Mouse (Mus musculus): ENCODE results near the gene Ooep. TPM values are rescaled to one million over a fixed set of nuclear protein-coding genes. Genes with fewer than 3 reads are reported as not detected.

Ooep gene
- 1.8 and 2.7 TPM in 2 replicates for polyA plus RNA-seq (2012; rRNA removed)

GRCm38 (mm10) chr9:78378113-78378785 is at the start of gene Ooep:
Gene Ooep, minus strand, starts transcription at chr9:78378725.

GRCm38 (mm10) chr9:78395630-78396351 is 17.3 kb upstream of the Ooep start, which contains the start of gene Ddx43:
Gene Ddx43, plus strand, starts transcription at chr9:78395777.

GRCm38 (mm10) chr9:78367959-78368358 is 10.6 kb downstream of the Ooep start, which contains the start of gene Dppa5a:
Gene Dppa5a, minus strand, starts transcription at chr9:78368177.

GRCm38 (mm10) chr9:78355611-78356010 is 22.9 kb downstream of the Ooep start, which contains the start of gene Gsta2:
Gene Gsta2, minus strand, starts transcription at chr9:78355788.

GRCm38 (mm10) chr9:78327289-78327688 is 51.2 kb downstream of the Ooep start, which contains the start of gene Omt2b:
Gene Omt2b, plus strand, starts transcription at chr9:78327589.

Other genes with a start within 250 kb of the Ooep start
- 54.2 and 59.9 TPM in 2 replicates for gene Gsta4, start 196.0 kb downstream of the Ooep start, polyA plus RNA-seq (2012; rRNA removed)
- not detected in 2 replicates for gene Gsta1, start 148.1 kb downstream of the Ooep start, polyA plus RNA-seq (2012; rRNA removed)
- gene Gm3776, start 121.6 kb downstream of the Ooep start, polyA plus RNA-seq (2012; rRNA removed), result not detected in 2 replicates
- not detected in 2 replicates for gene Gm10639, start 88.8 kb downstream of the Ooep start, polyA plus RNA-seq (2012; rRNA removed)
- gene Omt2a, start 63.9 kb downstream of the Ooep start, polyA plus RNA-seq (2012; rRNA removed), result not detected in 2 replicates
- not detected in 2 replicates for gene Omt2b, start 51.1 kb downstream of the Ooep start, polyA plus RNA-seq (2012; rRNA removed)
- gene Gsta2, start 22.9 kb downstream of the Ooep start, polyA plus RNA-seq (2012; rRNA removed), result not detected in 2 replicates
- gene Dppa5a, start 10.5 kb downstream of the Ooep start, polyA plus RNA-seq (2012; rRNA removed), result 0.48 and 2.1 TPM in 2 replicates
- 0.37 and 0.42 TPM in 2 replicates for gene Ddx43, start 17.1 kb upstream of the Ooep start, polyA plus RNA-seq (2012; rRNA removed)
- gene Cgas, start 64.5 kb upstream of the Ooep start, polyA plus RNA-seq (2012; rRNA removed), result 0.56 and 0.96 TPM in 2 replicates
- 15.9 and 21.2 TPM in 2 replicates for gene Mto1, start 69.5 kb upstream of the Ooep start, polyA plus RNA-seq (2012; rRNA removed)
- 0.06 and 0.08 TPM in 2 replicates for gene Gm17324, start 70.1 kb upstream of the Ooep start, polyA plus RNA-seq (2012; rRNA removed)
- gene Eef1a1, start 110.4 kb upstream of the Ooep start, polyA plus RNA-seq (2012; rRNA removed), result 10,218 and 10,405 TPM in 2 replicates
- gene Slc17a5, start 209.3 kb upstream of the Ooep start, polyA plus RNA-seq (2012; rRNA removed), result 4.5 and 7.1 TPM in 2 replicates
- 2.1 and 3.1 TPM in 2 replicates for gene Cd109, start 236.8 kb upstream of the Ooep start, polyA plus RNA-seq (2012; rRNA removed)